Mouse (Mus musculus): ENCODE results near the gene Magel2. TPM values are rescaled to one million over a fixed set of nuclear protein-coding genes. Genes with fewer than 3 reads are reported as not detected.
A peak's percentile ranks its signal among the peaks of the same experiment; 100 is the strongest.

Magel2 gene
- total RNA-seq (2014; rRNA removed) (8.7 and 21.4 TPM in 2 replicates), polyA plus RNA-seq (2015; fragmentation: Nextera tagmentation; extraction: Ambion mirVana) (4.1 and 8.6 TPM in 2 replicates)

DNA sequence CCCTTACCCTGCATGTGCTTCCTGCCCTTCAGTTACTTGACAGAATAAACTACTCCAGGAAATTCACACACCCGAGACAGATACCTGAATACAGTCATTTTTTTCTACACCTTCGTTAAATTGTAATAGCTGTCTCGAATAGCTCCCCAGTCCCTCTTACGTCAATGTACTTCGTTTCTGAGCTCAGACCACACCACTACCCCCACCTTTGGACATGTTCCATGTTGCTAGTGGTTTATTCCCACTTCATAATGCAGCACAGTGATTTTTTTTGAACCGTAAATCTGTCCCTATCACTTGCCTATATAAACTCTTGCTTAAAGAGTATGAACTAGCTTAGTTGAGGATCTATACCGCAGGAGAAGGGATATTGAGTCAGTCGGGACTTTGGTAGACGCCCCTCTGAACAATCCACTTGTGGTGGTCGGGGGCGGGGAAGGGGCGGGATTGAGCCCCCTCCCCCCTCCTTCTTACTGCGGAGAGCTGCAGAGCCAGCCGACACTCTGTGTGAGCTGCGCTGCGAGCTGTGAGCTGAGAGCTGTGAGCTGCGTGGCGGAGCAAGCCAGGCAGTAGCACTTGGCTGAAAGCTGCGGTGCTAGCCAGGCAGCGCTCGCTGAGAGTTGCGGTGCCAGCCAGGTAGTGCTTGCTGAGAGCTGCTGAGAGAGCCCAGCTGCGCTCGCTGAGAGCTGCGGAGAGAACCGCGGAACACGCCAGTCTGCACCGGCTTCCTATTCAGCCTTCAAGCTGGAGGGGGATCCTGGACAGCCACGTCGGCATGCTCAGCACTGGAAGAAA lies at the start of gene Magel2:
Gene Magel2, plus strand, starts transcription at position 501 of the 795 bp plus-strand sequence.
- Histone ChIP-seq H3K4me1 (ENCODE audit: insufficient read depth) (no peaks in the 10 kb centered on the region), H3K36me3 (ENCODE audit: insufficient read depth) (no peaks in the 10 kb centered on the region), H3K4me3 (ENCODE audit: low read depth, low read length) (peak within 1 kb of the TSS; percentile 38), H3K9me3 (ENCODE audit: low read length) (no peaks in the 10 kb centered on the region), H3K4me2 (ENCODE audit: low read depth) (peak within 1 kb of the TSS; percentile 49), H3K27ac (ENCODE audit: low read depth, low read length) (peak within 1 kb of the TSS; percentile 54), H3K27me3 (ENCODE audit: insufficient read depth, low read length) (no peaks in the 10 kb centered on the region), H3K9ac (peak within 1 kb of the TSS; percentile 57)
- peak; percentile 98 for ATAC-seq
- WGBS = 27% methylated on average over 31 of the region's 31 CpGs
- peak; percentile 87 for DNase-seq
- no peak for TF ChIP-seq CTCF (IDR thresholded peaks at IDR 0.05; ENCODE audit: low read depth)

- DNase-seq = no peak
- no peak for ATAC-seq
- H3K4me3 ChIP-seq (ENCODE audit: low read depth, low read length) = no peak overlapping the region
- no peak for TF ChIP-seq CTCF (IDR thresholded peaks at IDR 0.05; ENCODE audit: low read depth)
- no peak overlapping the region for H3K4me2 ChIP-seq (ENCODE audit: low read depth)
- 0 out of 2 replicates have a peak, but pooled peaks cover 3% of the 10 kb centered on the region for H3K9me3 ChIP-seq (ENCODE audit: low read length)
- WGBS = 25% methylated on average over 1 of the region's 1 CpGs
- H3K27ac ChIP-seq (ENCODE audit: low read depth, low read length) = no peak overlapping the region
- H3K9ac ChIP-seq = no peak overlapping the region
- H3K27me3 ChIP-seq (ENCODE audit: insufficient read depth, low read length) = no peaks in the 10 kb centered on the region
- H3K36me3 ChIP-seq (ENCODE audit: insufficient read depth) = no peaks in the 10 kb centered on the region
- no peaks in the 10 kb centered on the region for H3K4me1 ChIP-seq (ENCODE audit: insufficient read depth)
Measured at GRCm38 (mm10) chr7:62345411-62345810, 31.4 kb upstream of the Magel2 start.

DNA sequence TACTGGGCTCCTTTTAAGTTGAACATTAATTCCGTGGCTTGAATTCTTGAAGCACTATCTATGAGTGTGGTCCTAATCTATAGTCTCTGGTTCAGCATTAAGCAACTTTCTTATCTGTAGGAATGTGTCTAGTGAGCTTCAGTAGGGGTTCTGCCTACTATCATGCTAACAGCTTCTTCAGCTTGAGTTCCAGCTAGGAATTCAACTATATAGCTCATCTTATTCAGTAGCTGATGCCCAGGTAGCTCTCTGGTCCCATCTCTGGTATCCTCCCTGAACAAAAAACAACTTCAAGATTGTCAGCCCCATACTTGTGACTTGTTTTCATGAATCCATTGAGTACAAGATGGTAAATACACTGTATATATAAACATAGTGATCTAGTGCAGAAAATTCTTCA lies 30.5 kb upstream of the Magel2 start, which contains the start of gene Ndn:
Gene Ndn, plus strand, starts transcription at position 301 of the 400 bp plus-strand sequence.
- Histone ChIP-seq H3K9me3 (ENCODE audit: low read length) (0 out of 2 replicates have a peak, but pooled peaks cover 3% of the 10 kb centered on the region), H3K27me3 (ENCODE audit: insufficient read depth, low read length) (no peaks in the 10 kb centered on the region), H3K36me3 (ENCODE audit: insufficient read depth) (no peaks in the 10 kb centered on the region), H3K4me1 (ENCODE audit: insufficient read depth) (no peaks in the 10 kb centered on the region), H3K4me3 (ENCODE audit: low read depth, low read length) (no peak within 1 kb of the TSS), H3K4me2 (ENCODE audit: low read depth) (no peak within 1 kb of the TSS), H3K27ac (ENCODE audit: low read depth, low read length) (no peak within 1 kb of the TSS), H3K9ac (no peak within 1 kb of the TSS)
- ATAC-seq (no peak), DNase-seq (no peak)
- 72% methylated on average over 1 of the region's 1 CpGs for WGBS
- no peak for TF ChIP-seq CTCF (IDR thresholded peaks at IDR 0.05; ENCODE audit: low read depth)

DNA sequence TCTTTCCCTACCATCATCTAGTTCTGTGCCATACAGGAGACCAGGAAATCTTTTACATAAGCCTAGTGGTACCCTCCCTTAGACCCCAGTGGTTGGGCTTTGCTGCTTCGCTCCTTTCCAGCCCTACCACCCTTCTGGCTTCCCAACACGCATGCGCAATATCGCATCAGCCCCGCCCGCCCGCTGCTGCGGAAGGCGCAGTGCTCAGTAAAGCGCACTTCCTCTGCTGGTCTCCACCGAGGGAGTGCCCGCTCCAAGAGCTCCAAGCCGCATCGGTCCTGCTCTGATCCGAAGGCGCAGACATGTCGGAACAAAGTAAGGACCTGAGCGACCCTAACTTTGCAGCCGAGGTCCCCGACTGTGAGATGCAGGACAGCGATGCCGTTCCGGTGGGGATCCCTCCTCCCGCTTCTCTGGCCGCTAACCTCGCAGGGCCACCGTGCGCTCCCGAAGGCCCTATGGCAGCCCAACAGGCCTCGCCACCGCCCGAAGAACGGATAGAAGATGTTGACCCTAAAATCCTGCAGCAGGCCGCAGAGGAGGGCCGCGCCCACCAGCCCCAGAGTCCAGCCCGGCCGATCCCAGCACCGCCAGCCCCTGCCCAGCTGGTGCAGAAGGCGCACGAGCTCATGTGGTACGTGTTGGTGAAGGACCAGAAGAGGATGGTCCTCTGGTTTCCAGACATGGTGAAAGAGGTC lies 28.6 kb upstream of the Magel2 start:
- H3K27me3 ChIP-seq (ENCODE audit: insufficient read depth, low read length) = no peaks in the 10 kb centered on the region
- H3K9me3 ChIP-seq (ENCODE audit: low read length) = 0 out of 2 replicates have a peak, but pooled peaks cover 3% of the 10 kb centered on the region
- WGBS = 21% methylated on average over 42 of the region's 42 CpGs
- peak overlapping the region; percentile 56 for H3K4me2 ChIP-seq (ENCODE audit: low read depth)
- H3K27ac ChIP-seq (ENCODE audit: low read depth, low read length) = peak overlapping the region; percentile 78
- H3K36me3 ChIP-seq (ENCODE audit: insufficient read depth) = no peaks in the 10 kb centered on the region
- 0 out of 2 replicates have a peak, but pooled peaks have one; percentile 6 for TF ChIP-seq CTCF (IDR thresholded peaks at IDR 0.05; ENCODE audit: low read depth)
- ATAC-seq (peak; percentile 96), DNase-seq (peak; percentile 92)
- H3K4me1 ChIP-seq (ENCODE audit: insufficient read depth) = no peaks in the 10 kb centered on the region
- peak overlapping the region; percentile 53 for H3K4me3 ChIP-seq (ENCODE audit: low read depth, low read length)
- peak overlapping the region; percentile 71 for H3K9ac ChIP-seq

GRCm38 (mm10) chr7:62348804-62349190 lies 28.0 kb upstream of the Magel2 start:
- Histone ChIP-seq H3K27me3 (ENCODE audit: insufficient read depth, low read length) (no peaks in the 10 kb centered on the region), H3K4me2 (ENCODE audit: low read depth) (peak overlapping the region; percentile 56), H3K9ac (peak overlapping the region; percentile 71), H3K36me3 (ENCODE audit: insufficient read depth) (no peaks in the 10 kb centered on the region), H3K9me3 (ENCODE audit: low read length) (0 out of 2 replicates have a peak, but pooled peaks cover 3% of the 10 kb centered on the region), H3K4me3 (ENCODE audit: low read depth, low read length) (peak overlapping the region; percentile 53), H3K4me1 (ENCODE audit: insufficient read depth) (no peaks in the 10 kb centered on the region), H3K27ac (ENCODE audit: low read depth, low read length) (peak overlapping the region; percentile 78)
- no peak for TF ChIP-seq CTCF (IDR thresholded peaks at IDR 0.05; ENCODE audit: low read depth)
- DNase-seq = peak; percentile 12
- peak; percentile 19; the same call in 1 of the 2 replicates for ATAC-seq
- WGBS = 38% methylated on average over 17 of the region's 17 CpGs

GRCm38 (mm10) chr7:62351266-62351665 lies 25.5 kb upstream of the Magel2 start:
- WGBS = 45% methylated on average over 8 of the region's 8 CpGs
- 0 out of 2 replicates have a peak, but pooled peaks cover 3% of the 10 kb centered on the region for H3K9me3 ChIP-seq (ENCODE audit: low read length)
- ATAC-seq (peak; percentile 21; the same call in 1 of the 2 replicates), DNase-seq (peak; percentile 41)
- H3K9ac ChIP-seq = no peak overlapping the region
- TF ChIP-seq CTCF (IDR thresholded peaks at IDR 0.05; ENCODE audit: low read depth) = no peak
- H3K4me2 ChIP-seq (ENCODE audit: low read depth) = 0 out of 2 replicates have a peak overlapping the region, but pooled peaks have one; percentile 4
- H3K4me1 ChIP-seq (ENCODE audit: insufficient read depth) = no peaks in the 10 kb centered on the region
- no peaks in the 10 kb centered on the region for H3K36me3 ChIP-seq (ENCODE audit: insufficient read depth)
- no peak overlapping the region for H3K27ac ChIP-seq (ENCODE audit: low read depth, low read length)
- H3K27me3 ChIP-seq (ENCODE audit: insufficient read depth, low read length) = no peaks in the 10 kb centered on the region
- H3K4me3 ChIP-seq (ENCODE audit: low read depth, low read length) = no peak overlapping the region
